In the genomic region with DNA sequence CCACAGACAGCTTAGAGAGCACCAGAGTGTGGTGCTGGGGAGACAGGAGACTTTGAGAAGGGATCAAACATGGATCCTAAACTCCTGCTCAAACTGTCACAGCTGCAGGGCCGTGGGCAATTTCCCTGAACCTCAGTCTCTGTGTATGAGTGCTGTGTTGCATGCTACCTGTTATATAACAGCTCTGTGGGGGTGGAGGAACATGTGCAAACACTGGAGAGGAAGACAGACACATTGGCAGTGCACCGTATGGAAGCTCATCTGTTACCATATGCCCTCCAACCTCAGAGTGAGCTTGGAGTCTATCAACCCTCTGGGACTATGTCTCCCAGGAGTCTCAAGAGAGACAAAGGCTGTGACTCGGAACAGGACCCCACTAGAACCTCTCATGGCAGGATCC, we compare ENCODE assay signal across 30 mouse cellular contexts. TPM values are rescaled to one million over a fixed set of nuclear protein-coding genes. Genes with fewer than 3 reads are reported as not detected.
DNase-seq lines count a peak whose midpoint lies in the region; ATAC-seq lines count a peak whose summit lies in the region.
"Had no signal": no experiment of that assay in that cellular context is flagged by ENCODE, and none has a peak within 500 bp of the region (broad histone marks: within the 10 kb centered on the region; RNA-seq: fewer than 3 reads in every experiment).

No protein-coding gene starts in this region.

- DNase-seq in layer of hippocampus, adult 11-12 months (ENCODE audit: low spot score), result peak; percentile 17
- no peak for DNase-seq in layer of hippocampus, postnatal 14 days (ENCODE audit: low spot score in 2 of 2)
- DNase-seq in right cerebral cortex, adult 18-20 months, result peak; percentile 20
- no peak for DNase-seq in right cerebral cortex, postnatal 25 days
- peak; percentile 16 to 24 for DNase-seq in layer of hippocampus, postnatal 36 days
- no peak for DNase-seq in lung, postnatal 25 days (ENCODE audit: low spot score)
- DNase-seq: adrenal gland, postnatal 25 days; cerebellum, adult 11 months; cerebellum, adult 8-10 months; cerebellum, postnatal 14 days; embryo, embryonic 11 days; gastrocnemius, postnatal 10 days had no signal

- no peaks in the 10 kb centered on the region for H3K4me1 ChIP-seq in kidney, embryonic 15.5 days
- H3K4me1 ChIP-seq: heart, embryonic 12.5 days had no signal

- H3K27ac ChIP-seq in kidney, embryonic 15.5 days, result no peak overlapping the region
- H3K27ac ChIP-seq: embryonic facial prominence, embryonic 15.5 days; forebrain, embryonic 10.5 days; hindbrain, embryonic 10.5 days; hindbrain, embryonic 14.5 days had no signal

- no peak overlapping the region for H3K4me2 ChIP-seq in kidney, embryonic 15.5 days
- H3K4me2 ChIP-seq: embryonic facial prominence, embryonic 15.5 days; heart, embryonic 12.5 days; hindbrain, embryonic 14.5 days had no signal

- no peaks in the 10 kb centered on the region for H3K9me3 ChIP-seq in kidney, embryonic 15.5 days (replicated peaks)
- H3K9me3 ChIP-seq: embryonic facial prominence, embryonic 15.5 days; forebrain, embryonic 10.5 days; heart, embryonic 12.5 days; hindbrain, embryonic 10.5 days had no signal

- H3K36me3 ChIP-seq in kidney, embryonic 15.5 days, result no peaks in the 10 kb centered on the region
- H3K36me3 ChIP-seq: embryonic facial prominence, embryonic 15.5 days; forebrain, embryonic 10.5 days; heart, embryonic 12.5 days; hindbrain, embryonic 10.5 days had no signal

- H3K9ac ChIP-seq in kidney, embryonic 15.5 days, result no peak overlapping the region
- H3K9ac ChIP-seq: embryonic facial prominence, embryonic 15.5 days; heart, embryonic 12.5 days; hindbrain, embryonic 14.5 days had no signal

- no peak for ATAC-seq in kidney, embryonic 15.5 days (replicated peaks; ENCODE audit: low FRiP score)
- ATAC-seq: forebrain, embryonic 14.5 days; Patski had no signal

- H3K27me3 ChIP-seq in kidney, embryonic 15.5 days, result no peaks in the 10 kb centered on the region
- H3K27me3 ChIP-seq: embryonic facial prominence, embryonic 15.5 days had no signal

- H3K4me3 ChIP-seq in kidney, embryonic 15.5 days (replicated peaks), result no peak overlapping the region
- H3K4me3 ChIP-seq: embryonic facial prominence, embryonic 15.5 days; erythroblast, embryonic 14.5 days; forebrain, embryonic 10.5 days; heart, embryonic 12.5 days; hindbrain, embryonic 10.5 days had no signal

- 74% methylated on average over 3 of the region's 3 CpGs for WGBS in kidney, embryonic 15.5 days

RNA-seq across cellular contexts. Expression of a gene that starts 36.4 kb away (rescaled TPM):
- total RNA-seq in layer of hippocampus, postnatal 14 days (2021), result not detected
- not detected for total RNA-seq in layer of hippocampus, postnatal 36 days (2021)
- polyA plus RNA-seq in kidney, embryonic 15.5 days (2015; fragmentation: Nextera tagmentation; extraction: Ambion mirVana), result not detected in 2 replicates
- total RNA-seq: adrenal gland, adult 2 months; adrenal gland, postnatal 25 days; CH12.LX; common myeloid progenitor, adult 5-6 weeks; gastrocnemius, postnatal 10 days; gastrocnemius, postnatal 4 days; heart, adult 18-20 months; heart, postnatal 25 days had no signal
- polyA plus RNA-seq: adrenal gland, adult 2 months; brain, embryonic 14.5 days; embryonic facial prominence, embryonic 11.5 days; embryonic facial prominence, embryonic 15.5 days; erythroblast, embryonic 14.5 days; heart, embryonic 12.5 days; heart, embryonic 16.5 days; hindbrain, embryonic 10.5 days; Patski had no signal

RNA-seq across cellular contexts. Expression of a gene that starts 50.4 kb away (rescaled TPM):
- total RNA-seq in layer of hippocampus, postnatal 14 days (2021), result not detected
- not detected for total RNA-seq in layer of hippocampus, postnatal 36 days (2021)
- polyA plus RNA-seq in kidney, embryonic 15.5 days (2015; fragmentation: Nextera tagmentation; extraction: Ambion mirVana), result not detected in 2 replicates
- total RNA-seq: adrenal gland, adult 2 months; adrenal gland, postnatal 25 days; CH12.LX; common myeloid progenitor, adult 5-6 weeks; gastrocnemius, postnatal 10 days; gastrocnemius, postnatal 4 days; heart, adult 18-20 months; heart, postnatal 25 days had no signal
- polyA plus RNA-seq: adrenal gland, adult 2 months; brain, embryonic 14.5 days; embryonic facial prominence, embryonic 11.5 days; embryonic facial prominence, embryonic 15.5 days; erythroblast, embryonic 14.5 days; forebrain, embryonic 10.5 days; forebrain, embryonic 14.5 days; heart, embryonic 12.5 days; heart, embryonic 16.5 days; hindbrain, embryonic 10.5 days; hindbrain, embryonic 14.5 days; Patski had no signal

RNA-seq across cellular contexts. Expression of a gene that starts 58.6 kb away (rescaled TPM):
- not detected for total RNA-seq in layer of hippocampus, postnatal 14 days (2021)
- total RNA-seq in layer of hippocampus, postnatal 36 days (2021), result not detected
- polyA plus RNA-seq in kidney, embryonic 15.5 days (2015; fragmentation: Nextera tagmentation; extraction: Ambion mirVana), result not detected in 2 replicates
- total RNA-seq: adrenal gland, adult 2 months; adrenal gland, postnatal 25 days; CH12.LX; common myeloid progenitor, adult 5-6 weeks; gastrocnemius, postnatal 10 days; gastrocnemius, postnatal 4 days; heart, adult 18-20 months; heart, postnatal 25 days had no signal
- polyA plus RNA-seq: adrenal gland, adult 2 months; brain, embryonic 14.5 days; embryonic facial prominence, embryonic 11.5 days; erythroblast, embryonic 14.5 days; forebrain, embryonic 14.5 days; heart, embryonic 16.5 days; hindbrain, embryonic 10.5 days; hindbrain, embryonic 14.5 days; Patski had no signal

Comparison
In these comparisons a context has a peak if more than half of its experiments do, and no peak if none do; other contexts are left out.
1. DNase-seq: peak in layer of hippocampus, adult 11-12 months (single experiment), right cerebral cortex, adult 18-20 months (single experiment) and layer of hippocampus, postnatal 36 days (2 of 2); none in layer of hippocampus, postnatal 14 days (0 of 2), right cerebral cortex, postnatal 25 days (single experiment) and lung, postnatal 25 days (single experiment).